Mouse (Mus musculus): ENCODE measurements at regions not wholly inside any gene's neighbourhood (a gene's known extent, or its start where the extent isn't known, plus 50 kb on each side); places are given as distances from the start of the nearest gene placed in this dataset.

DNA sequence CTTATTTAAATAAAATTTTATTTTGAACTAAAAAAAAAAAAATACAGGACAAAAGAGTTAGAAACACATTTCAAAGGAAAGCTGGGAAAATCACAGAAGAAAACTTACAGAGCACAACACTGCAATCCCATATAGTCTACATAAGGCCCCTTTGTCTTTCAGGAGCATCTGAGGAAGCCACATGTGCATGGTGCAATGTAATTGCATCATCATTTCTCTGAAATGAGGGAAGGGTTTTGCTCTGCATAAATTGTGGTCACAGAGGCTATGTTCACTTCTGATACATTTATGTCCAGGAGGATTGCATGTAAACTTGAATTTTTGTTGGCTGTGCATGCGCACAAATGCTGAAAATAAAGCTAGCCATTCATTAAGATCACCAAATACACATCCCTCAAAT lies 265.9 kb upstream of the Gm9747 start:
- TF ChIP-seq CHD2 (IDR thresholded peaks at IDR 0.05; ENCODE audit: low read depth, low read length) = no peak
- no peak for TF ChIP-seq ZC3H11A (IDR thresholded peaks at IDR 0.05; ENCODE audit: borderline replicate concordance, low read depth, low read length)
